Mouse (Mus musculus) large intestine, adult 2 months (tissue): ENCODE measurements around the gene Elmo2. TPM values are rescaled to one million over a fixed set of nuclear protein-coding genes. Genes with fewer than 3 reads are reported as not detected.

ENCODE experiments used
- DNase-seq: peaks from one replicate; pipeline ENCODE4 v3.0.0-alpha.2; 2012; ENCODE audit warnings: low read depth, low spot score
- WGBS: fragments of 180-500 bp; shearing (Covaris S2); methylation state at CpG from one replicate; pipeline ENCODE4 v1.1.7; 2018; 5-methylcytosine and 5-hydroxymethylcytosine counted together
- polyA plus RNA-seq: library from polyadenylated mRNA; depleted of rRNA; stranded (reverse); fragments of >200 nt; gene quantifications from 2 replicates; pipeline ENCODE4 v1.2.3, GENCODE M21; 2012

The Elmo2 gene
- polyA plus RNA-seq, 1 experiment = 39.4 TPM

DNA sequence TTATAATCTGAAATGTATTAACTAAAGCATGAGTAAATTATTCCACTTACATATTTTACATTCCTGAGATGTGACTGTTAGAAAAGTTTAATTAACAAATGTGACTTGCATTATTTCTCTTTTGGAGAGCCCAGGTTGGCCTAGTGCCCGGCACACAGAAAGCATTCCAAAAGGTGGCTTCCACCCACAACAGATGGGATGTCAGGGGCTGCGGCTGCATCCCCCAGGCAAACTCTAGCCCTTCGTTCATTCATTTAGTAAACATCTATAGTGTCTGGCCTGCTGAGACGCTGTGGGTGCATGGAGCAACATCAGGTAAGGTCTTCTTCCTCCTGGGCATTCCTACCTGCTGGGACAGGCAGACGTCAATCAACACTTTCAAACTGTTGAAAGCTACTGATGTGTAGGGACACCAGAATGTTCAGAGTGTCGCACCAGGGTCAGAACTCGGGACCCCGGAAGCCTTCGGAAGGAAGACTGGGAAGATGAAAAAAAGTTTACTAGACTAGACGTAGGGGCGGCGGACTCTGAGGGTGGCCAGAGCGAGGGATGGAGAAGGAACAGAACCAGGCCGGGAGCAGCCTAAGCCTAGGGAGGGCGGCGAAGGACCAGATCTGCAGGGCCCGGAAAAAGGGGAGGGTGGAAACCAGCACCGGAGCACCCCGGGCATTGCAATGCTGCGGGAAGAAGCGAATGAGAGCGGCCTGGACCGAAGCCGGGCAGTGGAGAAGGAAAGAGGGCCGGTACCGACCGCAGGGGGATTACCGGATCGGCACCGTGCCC is 567 bp downstream of the Elmo2 start:
- WGBS = 2% methylated on average over 30 of the region's 30 CpGs
- DNase-seq = no peak

DNA sequence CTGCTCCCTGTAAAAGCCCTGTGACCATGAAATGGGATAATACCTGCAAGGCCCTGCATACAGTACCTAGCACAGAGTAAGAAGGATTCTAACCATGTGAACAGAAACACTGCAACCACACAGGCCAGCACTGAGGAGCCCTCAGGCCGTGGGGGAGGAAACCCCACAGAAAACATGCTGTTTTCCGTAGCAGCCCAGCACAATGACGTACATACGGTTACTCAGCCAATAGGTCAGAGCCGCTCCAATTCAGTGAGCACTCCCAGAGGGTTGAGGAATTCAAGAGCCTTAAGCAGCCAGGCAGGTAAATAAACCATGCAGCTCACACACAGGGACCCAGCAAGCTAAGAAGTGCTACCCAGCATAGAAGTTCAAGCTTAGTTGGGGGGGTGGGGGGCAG is 2.4 kb downstream of the Elmo2 start:
- 78% methylated on average over 5 of the region's 5 CpGs for WGBS
- no peak for DNase-seq

DNA sequence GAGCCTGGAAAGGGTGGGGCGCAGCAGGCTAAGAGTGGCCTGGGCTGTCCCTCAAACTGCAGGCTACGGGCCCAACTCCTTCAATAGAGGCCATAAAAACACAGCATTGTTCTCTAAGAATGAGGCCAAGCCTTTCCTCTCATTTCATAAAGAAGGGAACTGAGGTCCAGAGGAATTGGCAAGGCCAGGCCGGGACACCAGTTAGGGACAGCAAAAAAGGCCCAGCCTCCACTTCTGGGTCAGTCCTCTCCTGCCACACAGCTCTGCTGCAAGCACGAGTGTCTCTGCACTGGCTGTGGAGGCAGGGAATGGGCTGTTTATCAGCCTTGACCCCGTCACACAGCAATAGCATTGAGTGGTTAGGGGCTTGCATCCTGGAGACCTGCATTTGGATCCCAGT is 2.8 kb downstream of the Elmo2 start:
- 53% methylated on average over 5 of the region's 5 CpGs for WGBS
- DNase-seq = no peak

DNA sequence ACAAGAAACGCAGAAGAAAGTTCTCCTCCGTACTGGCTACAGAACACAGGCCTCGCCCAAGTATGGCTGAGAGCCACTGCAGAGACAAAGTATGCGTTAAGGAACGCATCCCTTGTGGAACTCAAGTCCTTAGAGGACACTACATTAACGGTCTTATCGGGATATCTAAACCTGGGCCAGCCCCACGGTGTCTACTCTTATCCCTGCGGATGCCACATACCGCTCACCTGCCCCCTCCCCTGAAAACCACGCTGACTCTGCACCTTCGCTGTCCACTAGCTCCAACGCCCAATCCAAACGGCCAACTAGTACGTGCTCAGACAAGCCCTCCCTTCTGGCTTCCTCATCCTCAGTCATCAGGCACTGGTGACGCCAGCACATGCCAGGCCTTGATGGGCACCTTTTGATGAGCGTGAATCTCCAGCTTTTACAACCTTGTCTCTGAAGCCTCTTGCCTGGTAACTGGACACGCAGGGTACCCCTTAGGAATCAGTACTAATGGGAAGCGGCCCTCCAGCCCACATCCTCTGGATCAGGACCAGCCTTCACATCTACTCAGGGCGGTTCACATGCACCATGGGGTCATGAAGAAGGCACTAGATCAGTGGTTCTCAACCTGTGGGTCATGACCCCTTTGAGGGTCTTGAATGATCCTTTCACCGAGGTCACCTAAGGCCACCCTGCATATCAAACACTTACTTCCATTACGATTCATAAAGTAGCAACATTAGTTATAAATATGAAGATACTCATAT is 4.1 kb downstream of the Elmo2 start:
- WGBS = 79% methylated on average over 22 of the region's 22 CpGs
- DNase-seq = no peak

DNA sequence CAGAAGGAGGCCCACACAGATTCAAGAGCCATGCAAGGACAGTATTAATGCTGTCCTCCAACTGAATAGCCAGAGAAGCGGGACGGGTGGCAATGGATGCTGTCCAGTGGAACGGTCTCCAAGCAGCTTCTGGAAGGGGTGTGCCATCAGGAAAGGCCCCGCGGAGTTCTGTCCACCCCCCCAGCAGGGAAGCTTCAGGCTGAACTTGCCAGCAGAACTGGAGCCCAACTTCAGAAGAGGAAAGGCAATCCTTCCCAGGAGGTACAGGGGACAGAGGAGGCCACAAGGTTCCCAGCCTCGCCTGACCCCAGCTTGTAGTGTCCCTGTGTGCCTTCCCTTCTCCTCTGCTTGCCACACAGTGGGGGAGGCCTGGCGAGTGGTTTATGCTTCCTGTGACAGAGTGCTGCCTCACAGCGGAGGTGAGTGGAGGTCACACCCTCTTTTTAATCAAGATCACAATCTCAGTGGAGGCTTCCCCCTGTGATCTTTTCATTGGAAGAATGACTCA is 4.8 kb downstream of the Elmo2 start:
- no peak for DNase-seq
- 67% methylated on average over 8 of the region's 8 CpGs for WGBS

DNA sequence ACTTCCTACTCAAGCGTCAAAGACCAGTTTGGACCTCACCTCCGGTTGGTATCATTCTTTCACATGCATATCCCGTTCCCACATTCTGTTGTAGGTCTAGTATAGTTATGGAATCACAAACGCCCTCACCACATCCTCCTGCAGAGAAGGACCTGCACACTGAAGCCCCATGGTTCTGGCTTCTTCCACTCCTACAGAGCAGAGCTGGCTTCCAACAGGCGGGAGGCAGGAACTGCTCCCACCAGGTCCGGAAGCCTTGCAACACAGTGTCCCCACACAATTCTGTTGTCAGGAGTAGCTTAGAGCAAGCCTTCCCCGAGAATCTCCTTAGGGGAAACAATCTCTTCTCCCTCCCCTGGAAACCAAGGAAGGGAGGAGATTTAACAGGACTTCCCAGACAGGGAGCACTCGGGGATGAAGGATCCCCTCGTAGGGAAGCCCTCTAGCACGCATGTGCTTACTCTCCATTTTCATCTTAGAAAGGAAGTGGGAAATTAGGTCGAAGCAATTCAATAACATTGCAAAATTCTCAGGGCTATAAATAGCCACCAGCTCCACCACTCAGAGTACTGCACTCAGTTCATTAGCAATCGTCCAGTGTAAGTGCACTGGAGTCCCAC is 5.6 kb downstream of the Elmo2 start:
- no peak for DNase-seq
- 58% methylated on average over 12 of the region's 12 CpGs for WGBS

DNA sequence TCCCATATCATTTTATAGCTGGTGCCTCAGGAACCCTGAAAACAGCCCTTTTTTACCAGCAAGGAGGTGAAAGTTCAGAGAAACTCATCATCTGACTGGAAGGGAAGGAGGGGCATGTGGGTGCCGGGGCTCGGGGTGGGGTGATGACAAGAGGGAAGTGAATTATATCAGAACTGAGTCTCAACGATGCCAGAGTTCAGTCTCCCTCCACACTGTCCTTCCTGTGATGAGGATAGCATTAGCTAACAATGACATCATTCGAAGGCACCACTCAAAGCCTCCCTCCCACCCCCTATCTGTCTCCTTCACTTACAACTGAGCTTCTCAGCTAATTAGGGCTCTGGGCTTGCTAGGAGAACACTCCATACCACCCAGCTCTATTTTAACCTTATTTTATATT is 6.8 kb downstream of the Elmo2 start:
- 22% methylated on average over 4 of the region's 4 CpGs for WGBS
- no peak for DNase-seq

DNA sequence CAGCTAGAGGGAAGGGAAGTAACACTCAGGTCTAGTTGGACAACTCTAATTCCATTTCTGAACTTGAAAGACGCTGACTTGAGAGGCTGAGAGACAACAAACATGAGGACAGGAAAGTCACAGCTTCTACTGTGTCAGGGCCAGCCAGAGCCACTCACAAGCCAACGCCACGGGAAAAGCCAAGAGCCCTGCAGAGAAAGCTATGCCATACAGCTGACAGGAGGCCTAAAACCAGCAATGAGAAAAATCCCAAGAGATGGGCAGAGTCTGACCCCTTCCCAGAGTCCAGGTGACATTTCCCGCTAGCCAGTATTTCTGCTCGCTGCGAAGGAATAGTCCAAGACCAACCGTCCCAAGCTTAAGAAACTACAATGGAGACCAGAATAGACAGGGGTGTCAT is 7.3 kb downstream of the Elmo2 start:
- WGBS = 90% methylated on average over 7 of the region's 7 CpGs
- no peak for DNase-seq

DNA sequence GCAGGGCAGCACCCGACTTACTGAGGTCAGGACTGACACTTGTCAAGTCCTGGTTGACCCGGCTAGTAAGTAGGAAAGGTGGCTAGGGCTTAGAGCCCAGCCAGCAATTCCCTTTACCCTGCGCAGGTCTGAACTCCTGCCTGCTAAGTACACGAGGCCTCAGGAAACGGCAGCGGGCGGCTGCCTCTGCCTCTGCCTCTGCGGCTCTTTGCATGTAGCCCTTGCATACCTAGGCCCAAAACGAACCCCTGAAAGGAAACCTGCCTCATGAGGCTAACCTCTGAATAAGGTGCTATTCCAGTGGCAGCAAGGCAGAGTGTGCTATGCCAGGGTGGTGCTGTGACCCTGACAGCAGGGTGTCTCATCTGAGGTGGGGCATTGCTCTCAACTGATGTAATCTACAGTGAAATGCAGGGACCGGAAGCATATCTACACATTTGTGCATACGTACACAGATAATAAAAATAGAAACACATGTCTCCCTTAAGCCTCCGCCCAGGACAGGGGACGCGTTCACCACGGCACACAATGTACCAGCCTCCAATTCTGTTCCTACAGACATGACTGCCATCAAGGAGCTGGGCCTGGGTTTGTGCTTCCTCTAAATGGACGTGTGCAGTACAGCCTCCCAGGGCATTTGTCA is 8.5 kb downstream of the Elmo2 start:
- 63% methylated on average over 16 of the region's 16 CpGs for WGBS
- no peak for DNase-seq

DNA sequence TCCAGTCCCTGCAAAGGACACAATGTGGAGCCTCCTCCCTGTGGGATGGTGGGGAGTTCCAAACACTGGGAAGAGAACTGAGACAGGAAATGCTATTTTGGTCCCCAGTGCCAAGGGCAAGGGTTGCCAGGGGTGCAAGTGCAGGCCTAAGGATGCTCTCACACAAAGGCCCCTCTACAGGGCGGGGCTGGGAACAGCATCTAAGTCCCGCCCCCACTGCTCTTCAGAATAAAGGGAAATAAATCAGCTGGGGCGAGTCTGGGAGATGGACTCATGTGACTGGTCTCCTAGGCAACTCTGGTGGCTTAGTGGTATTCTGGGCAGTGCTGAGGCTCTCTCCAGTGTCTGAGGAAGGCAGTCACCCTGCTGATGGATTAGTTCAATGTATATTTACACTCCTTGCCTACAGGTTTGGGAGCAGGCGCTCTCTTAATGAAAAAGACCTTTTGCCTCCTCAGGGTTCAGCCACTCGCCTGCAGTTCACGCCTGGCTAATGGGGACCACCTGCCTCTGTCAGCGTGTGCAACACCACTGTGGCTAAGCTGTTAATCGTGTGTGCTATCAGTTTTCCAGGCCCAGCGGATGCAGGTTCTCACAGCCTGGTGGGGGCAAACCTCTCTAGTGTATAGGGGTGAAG is 9.3 kb downstream of the Elmo2 start:
- WGBS = 61% methylated on average over 9 of the region's 9 CpGs
- DNase-seq = no peak

DNA sequence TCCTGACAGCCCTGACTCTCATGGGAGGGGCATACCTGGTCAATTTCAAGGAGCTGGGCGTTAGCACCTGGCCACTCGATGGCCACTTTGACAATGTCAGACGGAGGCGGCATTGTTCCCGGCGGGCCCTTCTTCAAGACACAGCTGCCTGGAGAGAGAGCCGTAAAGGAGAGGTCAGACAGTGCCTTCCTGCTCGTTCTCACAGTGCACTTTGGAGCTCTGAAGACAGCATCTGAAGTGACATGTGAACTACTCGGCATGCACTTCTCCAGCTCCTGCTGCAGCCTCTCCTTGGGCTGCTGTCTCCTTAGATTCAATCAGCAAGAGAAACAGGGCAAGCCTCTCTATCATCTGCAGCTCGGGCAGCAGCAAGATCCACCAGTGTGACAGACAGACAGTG is 10.1 kb downstream of the Elmo2 start:
- WGBS = 75% methylated on average over 10 of the region's 10 CpGs
- DNase-seq = no peak

DNA sequence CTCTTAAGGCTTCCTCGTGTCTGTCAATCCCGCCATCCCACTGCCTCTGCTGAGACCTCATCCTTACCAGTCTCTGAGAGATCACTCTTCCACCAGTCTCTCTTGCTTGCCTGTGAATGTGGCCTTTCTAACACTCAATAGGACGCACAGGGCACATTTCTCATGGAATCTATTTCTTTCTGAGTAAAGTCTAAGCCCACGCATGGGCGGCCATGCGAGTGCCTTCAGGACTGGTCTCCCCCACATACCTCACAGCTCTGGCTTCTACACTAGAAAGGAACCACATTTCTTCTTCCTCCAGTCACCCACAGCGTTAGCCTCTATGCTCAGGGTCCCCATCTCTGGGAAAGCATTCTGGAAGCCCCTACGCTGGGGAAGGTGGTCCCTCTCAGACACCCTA is 12.1 kb downstream of the Elmo2 start:
- no peak for DNase-seq
- 88% methylated on average over 8 of the region's 8 CpGs for WGBS

DNA sequence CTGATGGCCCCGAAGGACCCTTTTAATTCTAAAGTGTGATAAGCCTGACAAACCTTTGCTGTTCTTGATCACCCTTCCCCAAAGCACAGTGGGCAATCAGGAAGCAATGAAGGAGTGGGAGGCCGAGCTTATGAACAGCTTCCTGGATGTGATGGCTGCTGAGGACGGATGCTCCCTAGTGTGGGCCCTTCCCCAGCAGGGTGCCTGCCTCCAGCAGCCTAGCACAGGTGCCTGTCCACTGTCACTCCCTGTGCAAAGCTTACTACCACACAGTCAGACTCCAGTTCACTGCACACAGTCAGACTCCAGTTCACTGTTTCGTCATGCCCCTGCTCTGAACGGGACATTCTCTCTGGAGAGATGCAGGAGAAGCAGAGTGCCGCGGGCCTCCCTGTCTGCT is 13.9 kb downstream of the Elmo2 start:
- WGBS = 72% methylated on average over 7 of the region's 7 CpGs
- DNase-seq = no peak

DNA sequence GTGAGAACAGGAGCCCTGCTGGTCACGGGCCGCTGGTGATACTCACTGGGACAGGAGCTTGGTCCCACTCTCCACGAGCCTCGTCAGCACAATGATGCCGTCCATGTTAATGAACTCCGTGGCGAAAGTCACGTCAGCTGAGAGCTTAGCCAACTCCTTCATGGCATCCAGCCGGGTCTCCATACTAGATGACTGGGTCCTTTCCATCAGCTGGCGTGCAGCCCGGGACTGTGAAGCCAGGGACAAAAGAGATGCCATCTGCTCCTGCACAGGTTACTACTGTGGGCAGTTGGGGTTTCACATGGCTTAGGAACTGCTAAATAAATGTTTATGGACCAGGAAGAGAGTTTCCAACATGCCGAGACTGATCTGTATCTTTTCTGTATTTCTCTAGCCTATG is 14.7 kb downstream of the Elmo2 start:
- WGBS = 82% methylated on average over 12 of the region's 12 CpGs

DNA sequence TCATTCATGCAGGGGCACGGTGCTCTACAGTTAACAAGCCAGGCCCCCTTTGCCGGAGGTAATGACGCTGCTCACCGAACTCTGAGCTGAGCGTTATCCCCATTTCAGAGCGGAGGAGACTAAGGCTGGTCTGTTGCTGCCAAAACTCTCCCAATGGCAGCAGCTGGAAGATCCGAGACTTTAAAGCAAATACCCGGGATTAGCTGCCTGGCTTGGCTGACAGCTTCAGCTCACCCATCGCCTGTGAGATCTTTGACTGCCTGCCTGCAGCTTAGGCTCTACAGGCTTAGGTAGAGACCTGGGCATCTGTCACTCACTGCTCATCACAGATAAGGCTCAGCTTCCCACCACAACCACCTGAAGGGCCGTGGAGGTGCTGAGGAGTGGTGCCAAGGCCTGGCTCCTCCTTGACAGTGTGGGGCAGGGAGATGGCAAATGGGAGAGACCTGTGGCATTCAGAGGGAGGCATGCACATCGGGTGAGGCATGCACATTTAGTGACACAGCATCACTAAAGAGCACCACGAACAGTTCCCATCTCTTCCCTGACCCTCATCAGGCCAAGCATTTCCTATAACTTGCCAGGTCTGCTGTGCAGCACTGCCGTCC is 15.4 kb downstream of the Elmo2 start:
- WGBS = 83% methylated on average over 13 of the region's 13 CpGs
- no peak for DNase-seq

More for the DNA sequence above, 14.7 kb downstream of the Elmo2 start:
- no peak for DNase-seq

DNA sequence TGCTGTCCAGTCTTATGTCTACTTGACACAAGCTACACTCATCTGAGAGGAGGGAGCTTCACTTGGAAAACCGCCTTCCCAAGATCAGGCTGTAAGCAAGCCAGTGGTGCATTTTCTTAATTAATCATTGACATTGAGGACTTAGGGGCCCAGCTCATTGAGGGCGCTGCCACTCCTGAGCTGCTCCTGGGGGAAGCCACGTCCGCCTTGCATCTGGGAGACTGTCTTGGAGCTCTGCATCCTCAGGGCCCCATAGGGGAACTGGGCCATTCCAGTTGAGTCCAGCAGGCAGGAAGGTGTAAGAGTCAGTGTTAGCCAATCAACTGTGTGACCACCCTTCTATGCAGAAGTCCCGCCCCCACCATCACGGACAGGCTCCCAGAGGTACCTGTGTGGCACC is 18.5 kb downstream of the Elmo2 start:
- WGBS = 83% methylated on average over 6 of the region's 6 CpGs
- DNase-seq = no peak

DNA sequence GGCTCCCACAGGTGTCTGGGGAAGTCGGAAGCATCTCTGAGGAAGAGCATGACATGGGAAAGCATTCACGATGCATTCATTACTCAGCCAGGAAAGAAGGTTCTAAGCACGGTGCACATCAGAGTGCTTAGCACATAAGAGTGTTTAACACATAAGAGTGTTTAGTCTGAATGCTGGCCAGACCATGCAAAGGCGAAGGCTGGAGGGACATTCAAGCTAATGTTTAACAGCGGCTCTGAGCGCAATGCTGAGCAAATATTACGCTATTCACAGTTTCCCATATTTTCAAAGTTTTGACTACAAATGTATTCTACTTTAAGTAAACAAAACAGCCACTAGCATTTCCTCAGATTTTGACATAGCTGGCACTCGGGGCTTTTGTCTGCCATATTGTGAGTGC is 20.8 kb downstream of the Elmo2 start:
- no peak for DNase-seq
- WGBS = 78% methylated on average over 8 of the region's 8 CpGs

DNA sequence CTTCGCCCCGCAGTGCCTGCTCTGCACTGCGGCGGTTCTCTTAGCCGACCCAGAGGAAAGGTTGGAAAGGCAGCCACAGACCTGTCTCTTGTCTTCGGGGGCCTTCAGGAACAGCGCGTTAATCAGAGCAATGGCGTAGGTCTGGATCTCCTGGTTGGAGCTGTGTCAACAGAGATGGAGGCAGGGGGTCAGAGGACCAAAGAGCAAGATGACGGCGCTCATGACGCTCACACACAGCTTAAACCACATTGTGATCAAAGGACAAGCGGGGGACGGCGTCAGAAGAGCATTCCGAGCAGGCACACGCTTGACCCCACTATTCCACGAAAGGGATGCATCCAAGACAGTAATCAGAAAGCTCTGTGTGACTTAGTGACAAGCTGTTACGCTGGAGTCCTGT is 21.5 kb downstream of the Elmo2 start:
- WGBS = 94% methylated on average over 19 of the region's 19 CpGs
- no peak for DNase-seq

DNA sequence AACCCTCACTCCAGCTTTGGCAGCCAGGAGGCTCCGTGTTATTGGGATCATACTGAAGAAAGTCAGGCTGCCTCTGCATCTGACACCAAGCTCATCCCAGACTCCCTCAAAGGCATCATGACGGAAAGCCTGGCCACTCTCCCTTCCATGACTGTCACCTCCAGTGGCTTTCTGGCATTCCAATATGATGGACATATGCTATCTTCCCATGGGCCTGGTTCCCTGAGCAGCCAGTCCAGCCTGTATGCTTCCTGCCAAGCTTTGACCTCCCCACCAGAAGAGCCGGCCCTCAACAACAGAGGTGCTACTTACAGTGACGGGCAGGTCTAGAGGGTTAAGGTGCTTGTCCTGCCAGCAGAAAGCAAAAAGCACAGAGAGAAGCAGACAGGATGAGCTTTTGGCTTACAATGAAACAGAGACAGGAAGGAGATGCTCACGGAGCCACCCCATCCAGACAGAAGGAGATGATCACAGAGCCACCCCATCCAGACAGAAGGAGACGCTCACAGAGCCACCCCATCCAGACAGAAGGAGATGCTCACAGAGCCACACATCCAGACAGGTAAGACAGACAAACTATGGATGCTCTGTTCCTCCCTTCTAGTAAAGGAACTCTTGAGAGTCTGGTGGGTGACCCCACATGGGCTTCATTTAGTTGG is 22.8 kb downstream of the Elmo2 start:
- DNase-seq = no peak

More for the DNA sequence above, 22.8 kb downstream of the Elmo2 start:
- WGBS = 92% methylated on average over 6 of the region's 6 CpGs
